Mouse (Mus musculus): ENCODE results near the gene Fbxo7.
"Not testable (repeated sequence)": the region's sequence is repeated elsewhere in the genome, so short reads cannot be mapped to it uniquely, and the experiment has no call there.

The Fbxo7 gene

DNA sequence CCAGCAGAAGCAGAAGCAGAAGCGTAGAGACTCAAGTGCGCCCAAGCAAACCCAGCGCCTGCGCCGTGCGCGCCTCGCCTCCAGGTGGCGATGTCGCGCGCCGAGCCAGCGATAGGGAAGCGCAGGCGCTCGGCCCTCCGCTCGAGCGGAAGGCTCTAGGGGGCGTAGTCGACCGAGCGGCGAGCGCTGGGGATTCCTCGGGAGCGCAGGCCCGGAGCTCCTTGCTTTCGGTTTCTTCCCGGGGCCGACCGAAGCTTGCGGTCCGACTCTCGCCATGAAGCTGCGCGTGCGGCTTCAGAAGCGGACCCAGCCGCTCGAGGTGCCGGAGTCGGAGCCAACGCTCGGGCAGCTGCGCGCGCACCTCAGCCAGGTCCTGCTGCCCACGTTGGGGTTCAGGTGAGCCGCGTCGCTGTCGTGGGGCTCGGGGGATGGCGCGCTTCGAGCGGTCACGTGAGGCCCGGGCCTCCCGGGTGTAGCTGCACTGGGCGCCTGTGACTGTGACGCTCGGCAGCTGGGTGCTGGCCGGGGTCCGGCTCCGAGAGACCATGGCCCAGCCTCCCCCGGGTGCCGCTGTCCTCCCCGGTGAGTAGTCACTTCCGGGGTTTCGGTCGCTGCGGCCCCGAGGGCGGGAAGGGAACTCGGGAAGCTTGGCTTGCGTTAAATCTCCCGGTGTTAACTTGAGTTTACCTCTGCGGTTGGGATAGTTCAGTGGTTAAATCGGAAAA, at the start of gene Fbxo7:
Fbxo7 (plus strand) TSS at position 224 of the 725 bp plus-strand sequence.
- DNase-seq: peak; percentile 96

- DNase-seq: no peak
These were observed 48.9 kb upstream of the Fbxo7 start for GRCm38 (mm10) chr10:85972915-85973314.

DNA sequence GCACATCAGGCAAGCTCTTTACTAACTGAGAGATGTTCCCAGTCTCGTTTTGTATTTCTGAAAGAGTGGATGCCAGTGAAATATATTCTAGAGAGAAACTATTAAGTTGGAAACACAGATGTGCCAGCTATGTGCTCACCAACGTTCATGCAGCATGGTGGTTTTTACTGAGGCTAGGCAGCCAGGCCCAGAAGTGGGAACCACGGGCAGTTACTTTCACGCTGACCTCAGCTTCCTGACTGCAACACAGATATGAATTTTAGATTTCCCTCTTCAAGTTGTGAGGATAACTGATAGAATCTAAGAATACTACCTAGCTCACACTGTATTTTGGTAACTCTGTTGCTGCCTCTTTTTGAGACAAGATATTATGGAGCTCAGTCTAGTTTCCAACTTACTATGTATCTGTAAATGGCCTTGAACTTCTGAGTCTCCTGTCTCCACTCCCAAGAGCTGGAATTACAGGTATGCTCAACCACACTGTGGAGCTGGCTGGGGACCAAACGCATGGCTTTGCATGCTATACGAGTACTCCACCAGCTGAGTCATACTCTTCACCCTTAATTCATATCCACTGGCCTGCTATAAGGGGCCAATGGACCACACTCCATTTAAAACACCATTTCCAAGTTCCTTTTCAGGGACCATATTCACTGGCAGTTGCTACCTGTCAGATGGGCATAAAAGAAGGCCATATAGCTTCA, 32.2 kb upstream of the Fbxo7 start:
- no peak for DNase-seq

DNA sequence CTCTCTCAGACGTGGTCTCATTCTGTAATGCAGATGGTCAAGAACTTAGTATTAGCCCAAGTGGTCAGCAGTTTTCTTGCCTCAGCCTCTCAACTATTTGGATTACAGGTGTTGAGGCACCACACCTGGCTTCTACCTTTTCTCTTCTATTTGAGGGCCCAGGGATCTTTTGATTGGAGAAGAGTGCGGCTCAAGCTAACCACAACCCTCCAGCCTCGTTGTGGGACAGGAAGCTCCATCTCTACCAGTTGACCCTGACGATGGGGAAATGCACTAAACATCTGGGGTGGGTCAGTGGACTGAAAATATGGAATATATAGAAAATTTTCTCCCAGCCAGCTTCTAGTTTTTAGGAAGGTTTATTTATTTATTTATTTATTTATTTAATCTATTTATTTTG, 29.4 kb upstream of the Fbxo7 start:
- DNase-seq: no peak

DNA sequence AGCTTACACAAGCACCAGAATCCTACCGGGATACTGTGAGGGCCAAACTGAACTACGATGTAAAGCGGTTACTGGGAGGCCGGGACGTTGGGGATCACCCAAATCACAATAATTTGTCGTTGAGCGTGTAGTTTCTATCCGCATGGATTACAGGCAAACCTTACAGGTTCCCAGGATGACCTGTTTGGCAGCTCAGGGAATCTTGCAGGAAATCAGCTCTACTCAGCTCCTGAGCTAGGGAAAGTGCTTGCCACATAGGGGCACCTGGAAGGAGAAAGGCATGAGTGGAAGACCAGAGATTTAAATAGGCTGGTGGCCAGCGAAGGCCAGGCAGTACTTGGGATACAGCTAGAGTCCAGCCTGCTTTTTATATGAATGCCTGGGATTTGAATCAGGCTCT, 27.9 kb upstream of the Fbxo7 start:
- DNase-seq: no peak

DNA sequence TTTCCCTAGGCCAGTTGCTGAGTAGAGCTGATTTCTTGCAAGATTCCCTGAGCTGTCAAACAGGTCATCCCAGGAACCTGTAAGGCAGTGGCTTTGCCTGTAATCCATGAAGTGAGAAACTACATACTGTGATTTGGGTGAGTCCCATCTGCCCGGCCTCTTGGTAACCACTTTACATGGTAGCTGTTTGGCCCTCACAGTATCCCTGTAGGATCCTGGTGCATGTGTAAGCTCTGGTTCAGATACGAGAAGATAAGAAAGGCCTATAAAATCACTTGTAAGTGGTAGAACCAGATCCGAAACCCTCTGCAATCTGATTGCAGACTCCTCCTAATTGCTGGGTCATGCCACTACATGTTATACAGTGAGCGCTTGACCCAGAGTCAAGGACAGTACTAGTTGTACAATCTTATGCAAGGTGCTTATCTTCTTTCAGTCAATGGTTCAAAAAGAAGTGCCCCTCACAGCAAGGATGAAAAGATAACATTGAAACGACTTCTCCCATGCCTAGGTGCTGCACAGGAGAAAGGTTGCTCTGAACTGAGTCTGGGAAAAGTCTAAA, 27.1 kb upstream of the Fbxo7 start:
- DNase-seq: no peak

- DNase-seq: no peak
These were observed 21.3 kb upstream of the Fbxo7 start for GRCm38 (mm10) chr10:86000447-86000846.

- DNase-seq: no peak
These were observed 15.3 kb upstream of the Fbxo7 start for GRCm38 (mm10) chr10:86006455-86006854.

GRCm38 (mm10) chr10:86009688-86010087, 12.1 kb upstream of the Fbxo7 start:
- no peak for DNase-seq

- DNase-seq: no peak
These were observed 11.1 kb upstream of the Fbxo7 start for GRCm38 (mm10) chr10:86010636-86011035.

DNA sequence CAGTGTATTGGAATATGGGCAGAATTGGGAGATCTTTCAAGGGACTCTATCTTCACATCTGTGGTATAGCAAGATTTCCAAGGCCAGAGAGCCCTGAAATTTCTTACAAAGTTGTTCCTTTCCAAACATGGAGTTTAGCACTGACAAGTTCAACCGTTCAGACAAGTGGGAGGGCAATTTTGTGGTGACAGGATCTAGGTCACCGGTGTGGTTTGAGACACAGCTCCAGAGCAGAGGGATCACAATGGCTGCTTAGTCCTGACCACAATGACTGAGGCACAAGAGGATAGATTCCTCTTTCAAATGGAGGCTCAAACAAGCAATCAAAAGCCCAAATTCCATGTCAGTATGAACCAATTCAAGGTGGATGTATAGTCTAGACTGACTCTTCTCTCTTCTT, 10.6 kb upstream of the Fbxo7 start:
- no peak for DNase-seq

DNA sequence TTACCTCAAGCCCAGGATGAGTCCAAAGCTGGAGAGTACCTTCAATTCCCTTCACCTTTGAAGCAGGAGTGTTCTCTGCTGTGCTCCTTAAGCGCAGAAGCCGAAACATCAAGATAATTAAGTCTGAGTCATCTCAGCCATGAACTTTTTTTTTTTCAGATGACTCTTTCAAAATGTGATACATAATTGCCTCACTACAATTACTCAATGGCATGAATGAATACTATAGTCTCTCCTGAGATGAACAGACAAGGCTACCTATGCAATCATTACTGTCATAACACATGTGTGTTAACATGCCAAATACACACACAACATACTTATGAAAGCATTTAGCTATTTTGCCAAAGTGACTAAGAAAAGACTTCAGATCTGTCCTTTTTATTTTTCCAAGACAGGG, 10.0 kb upstream of the Fbxo7 start, which contains the start of gene Bpifc:
Bpifc (minus strand) TSS at position 115 of the 400 bp plus-strand sequence.
- DNase-seq: no peak

DNA sequence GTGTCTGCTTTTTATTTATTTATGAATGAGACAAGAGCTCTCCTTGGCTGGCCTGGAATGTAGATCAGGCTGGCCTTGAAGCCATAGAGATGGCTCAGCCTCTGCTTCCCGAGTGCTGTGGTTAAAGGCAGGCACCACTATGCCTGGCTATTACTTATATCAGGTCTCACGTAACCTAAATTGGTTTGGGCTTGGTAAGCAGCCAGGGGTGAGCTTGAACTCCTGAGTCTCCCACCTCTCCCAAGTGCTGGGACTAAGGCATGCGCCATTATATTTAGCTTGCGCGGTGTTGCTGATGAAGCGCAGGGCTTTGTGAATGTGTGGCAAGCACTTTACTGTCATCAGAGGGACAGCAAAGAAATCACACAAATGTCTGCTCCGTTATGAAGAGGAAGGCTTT, 4.0 kb upstream of the Fbxo7 start:
- DNase-seq: no peak

GRCm38 (mm10) chr10:86018813-86019212, 3.0 kb upstream of the Fbxo7 start:
- DNase-seq: no peak

DNA sequence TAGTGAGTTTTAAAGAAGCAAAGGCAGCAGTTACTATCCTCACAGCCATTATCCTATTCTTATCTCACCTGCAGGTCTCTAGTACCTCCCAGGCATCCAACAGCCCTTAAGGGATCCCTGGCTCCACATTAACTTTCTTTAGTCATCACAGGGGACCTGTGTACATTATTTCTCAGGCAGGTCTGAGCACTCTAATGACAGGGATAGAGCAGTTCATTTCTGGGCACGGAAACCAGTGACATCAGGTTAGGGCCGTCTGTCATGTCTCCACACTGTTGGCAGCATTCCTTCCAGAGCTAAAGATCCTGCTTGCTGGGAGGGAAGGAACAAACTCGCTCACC, 394 bp upstream of the Fbxo7 start:
- DNase-seq: no peak

GRCm38 (mm10) chr10:86022474-86022816, 673 bp downstream of the Fbxo7 start:
- no peak for DNase-seq

GRCm38 (mm10) chr10:86023149-86023548, 1.4 kb downstream of the Fbxo7 start:
- DNase-seq: no peak

DNA sequence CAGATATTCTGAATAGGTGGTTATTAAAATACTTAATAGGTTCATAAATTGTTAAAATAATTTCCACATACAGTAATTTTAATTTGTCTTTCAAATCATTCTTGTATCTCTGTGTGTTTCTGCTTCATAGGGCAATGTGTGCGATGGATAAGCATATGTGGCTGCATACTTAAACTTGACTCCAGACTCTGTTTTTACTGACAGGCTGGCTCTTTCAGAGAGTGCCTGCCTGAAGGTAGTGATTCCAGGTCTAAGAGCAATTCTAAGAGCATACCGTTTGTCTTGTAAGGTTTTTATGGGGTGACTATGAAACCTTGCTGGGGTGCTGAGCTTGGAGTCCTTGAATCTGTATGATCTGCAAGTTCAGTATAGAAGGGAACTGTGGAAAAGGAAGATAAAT, 4.1 kb downstream of the Fbxo7 start:
- DNase-seq: no peak

DNA sequence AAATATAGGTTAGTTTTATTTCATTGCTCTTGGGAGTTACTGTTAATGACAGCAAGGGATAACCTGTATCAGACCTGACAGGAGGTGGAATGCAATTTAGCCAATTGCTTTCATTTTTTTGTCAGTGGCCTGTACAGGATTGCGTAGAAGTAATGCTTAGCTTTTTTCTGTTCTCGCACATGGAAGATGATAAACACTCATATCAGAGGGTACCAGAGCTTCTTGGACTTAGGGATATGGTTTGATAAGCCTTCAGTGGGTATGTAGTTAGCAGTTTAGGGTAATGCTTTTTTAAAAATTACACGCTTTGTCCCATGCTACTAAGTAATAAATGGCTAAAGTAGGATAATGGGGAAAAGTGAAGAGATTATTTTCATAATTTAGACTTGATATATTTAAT, 4.6 kb downstream of the Fbxo7 start:
- no peak for DNase-seq

DNA sequence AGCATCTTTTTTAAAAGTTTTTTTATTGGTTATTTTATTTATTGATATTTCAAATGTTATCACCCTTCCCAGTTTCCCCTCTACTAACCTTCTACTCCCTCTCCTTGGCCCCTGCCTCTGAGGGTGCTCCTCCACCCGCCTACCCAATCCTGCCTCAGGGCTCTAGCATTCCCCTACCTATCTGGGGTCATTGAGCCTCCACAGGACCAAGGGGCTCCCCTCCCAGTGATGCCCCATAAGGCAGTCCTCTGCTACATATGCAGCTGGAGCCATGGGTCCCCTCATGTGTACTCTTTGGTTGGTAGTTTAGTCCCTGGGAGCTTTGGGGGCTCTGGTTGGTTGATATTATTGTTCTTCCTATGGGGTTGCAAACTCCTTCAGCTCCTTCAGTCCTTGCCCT, 5.0 kb downstream of the Fbxo7 start:
- not testable (repeated sequence) for DNase-seq

DNA sequence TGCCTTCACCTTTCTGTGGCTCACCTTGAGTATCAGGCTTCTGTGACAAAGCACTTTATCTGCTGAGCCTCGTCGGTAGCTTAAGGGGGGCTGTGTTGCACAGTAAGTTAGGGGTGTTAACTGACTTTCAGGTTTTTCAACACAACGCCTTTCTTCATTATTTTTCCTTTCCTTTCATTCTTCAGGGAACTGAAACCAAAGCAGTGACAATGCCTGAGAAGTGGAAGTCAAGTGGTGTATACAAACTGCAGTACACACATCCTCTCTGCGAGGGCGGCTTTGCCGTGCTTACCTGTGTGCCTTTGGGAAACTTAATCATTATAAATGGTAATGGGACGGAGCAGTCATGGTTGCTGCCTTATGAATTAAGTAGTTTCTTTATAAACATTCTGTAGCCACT, 9.0 kb downstream of the Fbxo7 start:
- DNase-seq: no peak

GRCm38 (mm10) chr10:86032517-86032916, 10.7 kb downstream of the Fbxo7 start:
- DNase-seq: no peak

GRCm38 (mm10) chr10:86034007-86034728, 12.4 kb downstream of the Fbxo7 start:
- no peak for DNase-seq

DNA sequence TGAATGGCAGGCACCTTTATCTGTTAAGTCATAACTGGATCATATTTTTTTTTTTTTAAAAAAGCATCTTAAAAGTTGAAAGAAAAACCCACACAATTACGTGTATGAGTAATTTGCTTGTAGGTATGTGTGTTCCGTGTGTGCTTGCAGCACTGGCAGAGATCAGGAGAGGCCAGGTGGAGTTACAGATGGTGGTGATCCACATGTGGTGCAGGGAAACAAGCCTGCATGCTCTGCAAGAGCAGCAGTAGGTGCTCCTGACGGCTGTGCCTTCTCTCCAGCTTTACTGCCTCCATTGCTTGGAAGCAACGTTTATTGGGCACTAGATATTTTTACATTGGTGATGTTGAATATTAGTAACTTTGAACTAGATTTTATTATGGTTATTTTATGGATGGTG, 21.9 kb downstream of the Fbxo7 start:
- peak; percentile 55 to 70 for DNase-seq

All from cerebellum, postnatal 14 days (tissue).